Mouse (Mus musculus): ENCODE measurements around the gene Topaz1. TPM values are rescaled to one million over a fixed set of nuclear protein-coding genes. Genes with fewer than 3 reads are reported as not detected.

Gene Topaz1
- not detected for total RNA-seq (2021)
- long read RNA-seq, experiment 1, result 0 reads
- long read RNA-seq, experiment 2, result 0 reads

DNA sequence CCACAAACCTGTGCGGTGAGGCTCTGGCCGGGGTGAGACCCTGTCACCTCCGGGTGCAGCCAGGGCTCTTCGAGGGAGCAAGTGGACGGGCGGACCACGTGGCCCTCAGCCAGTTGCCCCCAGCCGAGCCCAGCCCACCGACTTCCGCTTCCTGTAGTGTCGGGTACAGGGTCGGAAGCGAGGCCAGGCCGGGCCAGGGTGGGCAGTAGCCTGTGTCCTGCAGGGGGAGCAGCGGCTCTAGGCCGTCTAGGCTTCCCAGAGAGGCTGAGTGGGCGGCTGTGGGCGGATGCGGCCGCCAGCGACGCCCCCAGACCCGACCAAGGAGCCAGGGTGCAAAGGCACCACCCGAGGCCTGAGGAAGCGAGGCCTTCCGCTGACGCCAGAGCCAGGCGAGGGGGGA is at the start of gene Topaz1:
TSS of gene Topaz1 (plus strand) at position 287 of the 400 bp plus-strand sequence.
- Histone ChIP-seq H3K4me3 (no peak within 1 kb of the TSS), H3K27ac (no peak within 1 kb of the TSS)
- intact Hi-C loops (cut with DNase I), result no loop called here
- TF ChIP-seq CTCF (IDR thresholded peaks at IDR 0.05), result no peak
- no peak for DNase-seq

DNA sequence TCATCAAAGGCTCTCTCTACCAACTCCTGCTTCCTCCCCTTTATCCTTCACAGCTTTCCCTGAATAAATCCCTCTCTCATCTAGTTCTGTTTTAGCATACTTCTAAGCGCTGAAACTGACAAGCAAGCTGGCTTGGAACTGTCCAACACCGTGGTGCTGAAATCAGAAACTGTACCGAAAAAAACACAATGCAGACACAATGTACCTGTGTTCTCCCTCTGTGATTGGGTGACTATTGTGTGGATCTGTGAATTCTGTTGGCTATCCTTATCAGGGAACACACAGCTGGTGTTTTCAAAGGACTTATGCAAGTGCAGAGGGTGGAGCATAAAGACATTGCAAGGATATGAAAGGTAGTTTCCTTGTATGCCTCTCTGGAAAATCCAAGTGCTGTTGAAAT is 45.3 kb upstream of the Topaz1 start:
- H3K27ac ChIP-seq, result no peak overlapping the region
- intact Hi-C loops (cut with DNase I), result no loop called here
- DNase-seq, result no peak
- H3K4me3 ChIP-seq, result no peak overlapping the region
- TF ChIP-seq CTCF (IDR thresholded peaks at IDR 0.05), result no peak

DNA sequence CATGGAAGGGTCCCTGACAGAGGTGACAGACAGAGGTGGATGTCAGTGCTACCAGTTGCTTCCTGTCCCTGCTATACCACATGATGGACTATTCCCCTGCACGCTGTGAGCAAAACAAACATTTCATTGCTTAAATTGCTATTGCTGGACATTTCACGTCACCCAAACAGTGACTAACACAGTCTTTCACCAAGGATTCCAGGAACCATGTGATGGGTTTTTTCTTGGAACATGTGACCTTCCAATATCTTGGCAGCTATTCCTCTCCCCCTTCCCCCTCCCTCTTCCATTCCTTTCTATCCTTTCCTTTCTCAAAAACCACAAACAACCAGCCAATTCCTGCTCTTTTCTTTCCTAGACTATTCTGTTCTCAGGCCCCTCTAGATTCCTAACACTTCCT is 33.3 kb upstream of the Topaz1 start:
- intact Hi-C loops (cut with DNase I), result no loop called here
- no peak for TF ChIP-seq CTCF (IDR thresholded peaks at IDR 0.05)
- no peak for DNase-seq
- Histone ChIP-seq H3K4me3 (no peak overlapping the region), H3K27ac (no peak overlapping the region)

DNA sequence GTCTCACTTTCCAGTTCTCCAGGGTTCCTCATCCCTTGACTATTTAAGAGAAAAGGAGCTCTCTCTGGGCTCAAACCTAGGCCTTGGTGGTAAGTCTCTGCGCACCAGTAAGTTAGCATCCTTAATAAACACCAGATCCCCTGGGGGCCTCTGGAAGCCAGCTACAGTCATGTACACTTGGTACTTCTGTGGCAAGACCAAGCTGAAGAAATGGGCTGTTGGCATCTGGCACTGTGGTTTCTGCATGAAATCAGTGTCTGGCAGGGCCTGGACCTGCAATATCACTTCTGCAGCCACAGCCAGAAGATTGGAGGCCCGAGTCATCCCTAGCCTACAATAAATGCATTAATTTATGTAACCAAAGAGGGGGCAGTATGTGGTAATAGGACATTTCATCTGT is 32.1 kb upstream of the Topaz1 start:
- H3K4me3 ChIP-seq, result no peak overlapping the region
- DNase-seq, result no peak
- no peak overlapping the region for H3K27ac ChIP-seq
- intact Hi-C loops (cut with DNase I), result no loop called here
- TF ChIP-seq CTCF (IDR thresholded peaks at IDR 0.05), result no peak

DNA sequence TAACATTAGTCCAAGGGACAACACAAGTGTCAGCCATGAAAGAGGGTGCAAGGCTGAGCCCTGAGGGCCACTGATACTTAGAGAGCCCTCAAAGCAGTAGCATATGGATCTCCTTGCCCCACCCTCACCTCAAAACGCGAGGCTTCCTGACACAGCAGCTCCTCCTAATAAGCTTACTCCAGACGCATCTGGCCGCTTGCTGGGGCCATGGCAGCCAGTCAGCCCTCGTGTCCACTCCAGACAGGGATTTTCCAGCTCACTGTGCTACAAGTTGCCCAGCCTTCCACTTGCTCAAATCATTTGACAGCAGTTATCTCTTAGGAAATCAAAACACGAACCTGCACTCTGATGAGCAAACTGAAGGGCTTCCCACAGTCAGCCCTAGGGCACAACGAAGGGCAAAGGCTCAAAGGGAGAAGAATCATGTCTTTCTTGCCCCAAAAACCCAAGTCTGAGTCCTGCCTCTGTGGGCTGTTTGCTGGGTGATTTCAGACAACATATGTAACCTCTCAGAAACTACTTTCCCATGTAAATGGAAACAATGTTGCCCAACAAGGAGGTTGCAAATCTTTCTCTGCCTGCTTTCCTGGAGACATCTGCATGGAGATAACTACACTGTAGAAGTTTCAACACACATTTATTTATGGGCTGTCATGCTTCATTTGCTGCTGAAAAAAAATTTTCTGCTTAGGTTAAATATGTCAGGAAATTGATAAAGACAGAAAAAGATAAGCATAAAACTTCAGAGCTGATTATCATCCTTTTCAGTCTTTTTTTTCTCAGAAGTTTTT is 30.8 kb upstream of the Topaz1 start:
- DNase-seq, result no peak
- intact Hi-C loops (cut with DNase I), result no loop called here
- Histone ChIP-seq H3K4me3 (no peak overlapping the region), H3K27ac (no peak overlapping the region)
- no peak for TF ChIP-seq CTCF (IDR thresholded peaks at IDR 0.05)

DNA sequence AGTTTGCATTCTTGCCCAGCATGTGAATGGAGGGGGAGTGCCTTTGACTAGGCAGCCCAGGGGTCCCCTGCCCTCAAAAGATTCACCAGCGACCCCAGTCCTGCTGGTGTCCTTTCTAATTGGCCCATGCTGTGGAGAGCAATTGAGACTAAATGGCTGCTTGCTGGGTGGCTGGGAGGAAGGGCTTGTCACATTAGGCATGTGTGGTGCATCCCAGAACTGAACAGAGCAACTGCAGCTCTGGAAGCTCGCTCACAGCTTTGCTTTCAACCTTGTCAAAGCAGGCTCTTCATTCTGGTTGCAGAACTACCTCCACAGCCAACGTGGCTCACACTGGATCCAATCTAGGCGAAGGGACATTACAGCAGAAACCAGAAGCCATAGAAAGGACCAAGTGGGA is 24.9 kb upstream of the Topaz1 start:
- no peak overlapping the region for H3K27ac ChIP-seq
- no peak for TF ChIP-seq CTCF (IDR thresholded peaks at IDR 0.05)

DNA sequence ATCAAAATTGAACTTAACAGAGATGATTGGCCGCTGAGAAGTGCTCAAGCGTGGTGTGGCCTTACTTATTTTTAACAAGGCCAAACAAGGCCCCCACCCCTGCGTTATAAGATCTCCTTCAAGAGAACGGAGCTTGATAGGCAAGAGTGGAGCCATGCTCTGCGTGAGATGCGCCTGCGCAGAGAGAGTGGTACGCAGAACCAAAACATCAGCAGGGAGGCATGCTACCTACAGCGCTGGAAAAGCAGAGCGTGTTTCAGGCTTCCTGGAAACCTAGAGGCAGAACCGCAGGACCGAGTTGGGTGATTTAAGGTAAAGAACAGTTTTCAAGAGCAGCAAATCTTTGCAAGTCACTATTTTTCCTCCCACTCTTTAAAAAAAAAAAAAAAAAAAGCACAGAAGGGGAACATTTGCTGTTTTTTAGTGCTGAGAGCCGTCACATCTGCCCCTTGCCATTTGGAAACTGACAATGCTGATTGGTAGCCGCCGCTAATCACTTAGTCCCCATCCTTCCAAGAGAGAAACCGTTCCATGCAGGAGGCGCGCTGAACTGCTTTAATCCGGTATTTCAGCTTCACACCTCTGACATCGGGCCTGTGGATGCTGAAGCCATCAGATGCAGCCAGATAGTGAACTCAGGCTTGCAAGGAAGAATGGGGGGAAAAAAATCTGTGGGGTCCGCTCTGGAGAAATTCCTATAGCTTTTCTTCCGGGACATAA is 21.9 kb upstream of the Topaz1 start:
- intact Hi-C loops (cut with DNase I), result no loop called here
- Histone ChIP-seq H3K27ac (no peak overlapping the region), H3K4me3 (no peak overlapping the region)
- TF ChIP-seq CTCF (IDR thresholded peaks at IDR 0.05), result no peak
- DNase-seq, result no peak

More for the DNA sequence above, 24.9 kb upstream of the Topaz1 start:
- intact Hi-C loops (cut with DNase I), result no loop called here
- no peak overlapping the region for H3K4me3 ChIP-seq
- DNase-seq, result no peak

DNA sequence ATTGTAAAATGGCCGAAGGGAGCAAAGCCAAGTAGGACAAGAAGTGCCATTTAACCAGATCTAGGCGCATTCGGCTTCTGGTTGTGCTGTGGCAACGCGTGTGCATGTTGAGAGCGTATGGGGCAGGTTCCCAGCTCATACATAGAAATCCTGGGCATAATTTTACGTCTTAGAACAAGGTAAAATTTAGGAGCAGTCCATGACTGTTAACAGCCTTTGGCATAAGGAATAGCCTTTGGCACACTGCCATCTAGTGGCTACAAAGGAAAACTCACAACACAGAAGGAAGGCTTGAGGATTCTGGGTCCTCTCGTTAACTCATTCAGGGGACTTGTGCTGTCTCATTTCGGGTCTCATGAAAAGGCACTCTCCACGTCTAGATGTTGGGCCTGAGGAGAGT is 17.6 kb upstream of the Topaz1 start:
- Histone ChIP-seq H3K27ac (no peak overlapping the region), H3K4me3 (no peak overlapping the region)
- DNase-seq, result no peak
- TF ChIP-seq CTCF (IDR thresholded peaks at IDR 0.05), result peak; percentile 60
- intact Hi-C loops (cut with DNase I), result no loop called here

DNA sequence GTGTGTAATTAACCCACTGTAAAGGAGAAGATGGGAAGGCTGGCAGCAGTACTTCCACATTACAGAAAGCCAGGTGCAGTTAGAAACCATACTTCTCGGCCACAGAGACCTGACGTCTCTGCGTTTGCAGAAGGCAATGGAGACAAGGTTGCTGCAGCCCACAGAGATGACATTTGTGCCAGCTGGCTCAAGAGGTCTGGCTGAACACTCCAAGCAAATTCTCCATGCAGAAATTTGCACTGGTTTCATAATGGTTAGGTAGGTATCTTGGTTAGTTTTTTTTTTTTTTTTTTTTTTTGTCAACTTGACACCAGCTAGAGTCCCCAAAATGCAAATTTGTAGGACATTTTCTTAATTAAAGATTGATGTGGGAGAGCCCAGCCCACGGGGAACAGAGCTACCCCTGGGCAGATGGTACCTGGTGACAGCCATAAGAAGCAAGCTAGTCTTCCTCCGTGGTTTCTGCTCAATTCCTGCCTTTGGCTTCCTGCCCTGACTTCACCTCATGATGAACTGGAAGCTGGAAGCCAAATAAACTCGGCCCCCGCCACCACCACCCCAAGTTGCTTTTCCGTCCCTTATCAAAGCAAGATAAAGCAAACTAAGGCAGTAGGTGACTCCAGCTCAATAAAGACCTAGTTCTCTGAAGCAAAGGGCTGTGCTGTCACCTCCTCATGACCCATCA is 14.9 kb upstream of the Topaz1 start:
- Histone ChIP-seq H3K27ac (no peak overlapping the region), H3K4me3 (peak overlapping the region; percentile 62)
- no peak for DNase-seq
- intact Hi-C loops (cut with DNase I), result loop anchor here (10.0 kb wide), 1 partner anchor 223 kb away; the partner anchor contains the start of genes 1110059G10Rik and Kif15
- TF ChIP-seq CTCF (IDR thresholded peaks at IDR 0.05), result no peak

DNA sequence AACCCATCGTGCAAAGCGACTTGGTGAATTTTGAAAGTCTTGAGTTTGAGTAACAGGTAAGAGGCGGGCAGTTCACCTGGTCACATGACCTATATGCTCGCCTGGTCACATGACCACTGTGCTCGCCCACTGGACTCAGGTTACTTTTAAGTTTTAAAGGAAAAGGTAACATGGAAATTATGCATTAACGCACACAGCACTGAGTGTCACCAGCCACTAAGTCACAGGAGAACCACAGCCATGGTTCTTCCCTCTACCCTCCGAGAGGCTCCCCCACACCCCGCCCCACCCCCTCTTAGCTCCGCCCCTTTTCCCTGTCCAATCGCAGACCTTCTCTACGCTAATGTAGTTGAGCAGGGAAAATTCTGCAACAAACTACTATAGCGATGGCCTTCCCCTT is 13.9 kb upstream of the Topaz1 start:
- no peak overlapping the region for H3K27ac ChIP-seq
- DNase-seq, result no peak
- intact Hi-C loops (cut with DNase I), result loop anchor here (10.0 kb wide), 1 partner anchor 222 kb away; the partner anchor contains the start of genes 1110059G10Rik and Kif15
- TF ChIP-seq CTCF (IDR thresholded peaks at IDR 0.05), result no peak
- peak overlapping the region; percentile 62 for H3K4me3 ChIP-seq

DNA sequence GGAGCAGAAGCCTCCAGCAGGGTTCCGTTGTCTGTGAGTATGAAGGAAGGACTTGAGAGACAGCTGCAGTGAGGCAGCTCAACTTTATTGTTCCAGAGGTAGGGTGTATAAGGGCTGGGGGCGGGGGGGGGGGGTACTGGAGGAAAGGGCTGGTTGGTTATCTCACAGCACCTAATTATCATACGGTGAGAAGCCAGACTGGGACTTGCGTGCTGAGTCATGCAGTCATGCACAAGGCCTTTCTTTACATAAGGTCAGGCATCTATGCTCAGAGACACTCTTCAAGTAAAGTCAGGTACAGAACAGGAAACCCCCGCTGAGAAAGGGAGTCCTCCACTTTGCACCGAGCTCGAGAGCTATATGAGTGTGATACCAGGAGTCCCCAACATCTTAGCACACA is 12.2 kb upstream of the Topaz1 start:
- H3K27ac ChIP-seq, result no peak overlapping the region
- no peak for TF ChIP-seq CTCF (IDR thresholded peaks at IDR 0.05)
- intact Hi-C loops (cut with DNase I), result loop anchor here (10.0 kb wide), 1 partner anchor 220 kb away; the partner anchor contains the start of genes 1110059G10Rik and Kif15
- DNase-seq, result no peak
- H3K4me3 ChIP-seq, result no peak overlapping the region

DNA sequence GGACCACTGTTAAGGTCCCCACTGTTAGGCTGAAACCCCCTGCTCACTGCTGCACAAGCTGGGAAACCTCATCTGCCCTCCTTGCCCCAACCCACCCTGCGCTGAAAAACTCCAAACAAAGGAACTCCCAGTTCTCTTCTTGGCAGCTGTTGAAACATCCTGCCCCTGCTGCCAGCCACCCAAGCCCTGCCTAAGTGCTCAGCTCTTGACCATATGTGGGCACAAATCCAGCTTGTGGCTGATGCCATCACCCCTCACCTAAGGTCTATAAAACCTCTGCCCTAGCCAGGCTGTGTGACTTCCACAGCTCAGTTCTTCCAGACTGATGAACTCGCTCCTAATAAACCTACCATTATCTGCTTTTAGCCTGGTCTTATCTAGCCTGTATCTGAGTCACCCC is 11.1 kb upstream of the Topaz1 start:
- no peak for TF ChIP-seq CTCF (IDR thresholded peaks at IDR 0.05)
- intact Hi-C loops (cut with DNase I), result loop anchor here (2.0 to 10.0 kb wide), 2 partner anchors 219 to 517 kb away; partner anchors contain the start of genes 1110059G10Rik and Kif15
- H3K27ac ChIP-seq, result no peak overlapping the region
- no peak for DNase-seq
- no peak overlapping the region for H3K4me3 ChIP-seq

Measured in gastrocnemius, adult 2 months (tissue).